Mouse (Mus musculus): ENCODE data around the gene Tnnc2.

DNA sequence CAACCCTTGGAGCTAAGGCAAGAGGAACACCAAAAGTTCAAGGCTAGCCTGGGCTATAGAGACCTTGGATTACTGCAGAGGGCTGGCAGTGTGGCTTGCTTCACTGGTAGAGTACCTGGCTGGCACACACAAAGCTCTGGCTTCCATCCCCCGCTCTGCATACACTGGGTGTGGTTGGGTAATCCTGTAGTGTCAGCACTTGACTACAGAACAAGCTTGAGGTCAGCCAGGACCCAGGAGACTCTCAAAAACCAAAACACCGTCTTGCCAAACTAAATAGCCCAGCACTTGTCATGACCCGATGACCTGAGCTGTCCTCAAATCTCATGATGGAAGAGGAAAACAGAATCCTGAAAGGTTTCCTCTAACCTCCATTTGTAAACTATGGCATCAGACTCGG lies 10.7 kb upstream of the Tnnc2 start:
- TF ChIP-seq POLR2A (IDR thresholded peaks at IDR 0.05; ENCODE audit: control insufficient read depth, extremely low read depth, insufficient read depth, low read length, poor library complexity) (no peak), CTCF (IDR thresholded peaks at IDR 0.05; ENCODE audit: borderline replicate concordance, control insufficient read depth, extremely low read depth, insufficient read depth, low read length, poor library complexity) (no peak)
